Mouse (Mus musculus) thymus, adult 2 months (tissue): ENCODE results near the gene Ttc17. TPM values are rescaled to one million over a fixed set of nuclear protein-coding genes. Genes with fewer than 3 reads are reported as not detected.

ENCODE experiments used
- DNase-seq: peaks from one replicate; pipeline ENCODE4 v3.0.0; 2021
- H3K27ac ChIP-seq: fragments of 200-500 bp; 2 replicates; pipeline ENCODE4 v1.5.1; 2012; ENCODE audit warnings: low read length, control low read depth; ENCODE audit not compliant: control insufficient read depth, insufficient read depth
- H3K27me3 ChIP-seq: fragments of 200-500 bp; 2 replicates; pipeline ENCODE4 v1.6.1; 2012; ENCODE audit warnings: mild to moderate bottlenecking, low read length, moderate library complexity, mixed read lengths; ENCODE audit not compliant: control insufficient read depth, insufficient read depth
- H3K36me3 ChIP-seq: fragments of 200-500 bp; 2 replicates; pipeline ENCODE4 v1.6.1; 2012; ENCODE audit warnings: mild to moderate bottlenecking, low read length, moderate library complexity; ENCODE audit not compliant: control insufficient read depth, insufficient read depth
- H3K4me1 ChIP-seq: fragments of 200-500 bp; replicated peaks from 2 replicates; pipeline ENCODE4 v1.6.1; 2012; ENCODE audit warnings: low read length; ENCODE audit not compliant: control insufficient read depth, insufficient read depth
- H3K4me3 ChIP-seq: fragments of 200-500 bp; 2 replicates; pipeline ENCODE4 v1.5.1; 2012; ENCODE audit warnings: mild to moderate bottlenecking, low read length, control low read depth, moderate library complexity; ENCODE audit not compliant: control insufficient read depth, insufficient read depth
- CTCF ChIP-seq: fragments of 200-500 bp; IDR thresholded peaks from 2 replicates; pipeline ENCODE4 v1.5.1; 2012; ENCODE audit warnings: mild to moderate bottlenecking, control low read depth, low read length, moderate library complexity, borderline replicate concordance; ENCODE audit not compliant: control insufficient read depth, poor library complexity, insufficient read depth; ENCODE audit errors: extremely low read depth
- POLR2A ChIP-seq: fragments of 200-500 bp; IDR thresholded peaks from 2 replicates; pipeline ENCODE4 v1.6.1; 2012; ENCODE audit warnings: mild to moderate bottlenecking, low read length, control low read depth, moderate library complexity; ENCODE audit not compliant: control insufficient read depth, poor library complexity, insufficient read depth; ENCODE audit errors: extremely low read depth
- WGBS: fragments of 180-500 bp; shearing (Covaris S2); methylation state at CpG from one replicate; pipeline ENCODE4 v1.1.7; 2018; 5-methylcytosine and 5-hydroxymethylcytosine counted together
- polyA plus RNA-seq: library from polyadenylated mRNA; depleted of rRNA; stranded (reverse); fragments of >200 nt; gene quantifications from 2 replicates; pipeline ENCODE4 v1.2.3, GENCODE M21; 2012

The Ttc17 gene
- polyA plus RNA-seq, 1 experiment, result 23.4 TPM

- 43% methylated on average over 5 of the region's 5 CpGs for WGBS
- Histone ChIP-seq H3K27ac (no peak overlapping the region), H3K4me1 (no peaks in the 10 kb centered on the region), H3K27me3 (no peaks in the 10 kb centered on the region), H3K36me3 (no peaks in the 10 kb centered on the region), H3K4me3 (no peak overlapping the region)
- no peak for TF ChIP-seq CTCF
- TF ChIP-seq POLR2A, result no peak
- no peak for DNase-seq
Measured at GRCm38 (mm10) chr2:94288086-94288485, 118.4 kb downstream of the Ttc17 start.

DNA sequence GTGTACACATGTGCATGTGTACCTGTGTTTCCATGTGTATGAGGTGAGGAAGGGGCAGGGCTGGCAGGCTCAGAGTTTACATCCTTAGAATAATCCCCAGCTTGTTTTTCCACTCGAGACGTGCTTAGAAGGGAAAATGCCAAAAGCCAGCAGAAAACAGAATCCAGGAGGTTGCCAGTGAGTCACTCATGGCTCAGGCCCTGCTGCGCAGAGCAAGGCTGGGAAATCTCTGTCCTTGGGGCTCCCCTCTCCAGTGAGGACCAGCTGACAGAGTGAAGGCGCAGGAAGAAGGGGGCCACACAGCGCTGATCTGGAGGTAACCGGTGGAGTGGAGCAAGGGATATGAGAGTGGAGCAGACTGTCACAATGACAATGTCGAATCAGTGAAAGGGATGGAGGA is 119.1 kb downstream of the Ttc17 start:
- Histone ChIP-seq H3K4me3 (no peak overlapping the region), H3K27ac (no peak overlapping the region), H3K36me3 (no peaks in the 10 kb centered on the region), H3K4me1 (no peaks in the 10 kb centered on the region), H3K27me3 (no peaks in the 10 kb centered on the region)
- no peak for DNase-seq
- TF ChIP-seq POLR2A, result no peak
- TF ChIP-seq CTCF, result no peak
- 86% methylated on average over 7 of the region's 7 CpGs for WGBS

DNA sequence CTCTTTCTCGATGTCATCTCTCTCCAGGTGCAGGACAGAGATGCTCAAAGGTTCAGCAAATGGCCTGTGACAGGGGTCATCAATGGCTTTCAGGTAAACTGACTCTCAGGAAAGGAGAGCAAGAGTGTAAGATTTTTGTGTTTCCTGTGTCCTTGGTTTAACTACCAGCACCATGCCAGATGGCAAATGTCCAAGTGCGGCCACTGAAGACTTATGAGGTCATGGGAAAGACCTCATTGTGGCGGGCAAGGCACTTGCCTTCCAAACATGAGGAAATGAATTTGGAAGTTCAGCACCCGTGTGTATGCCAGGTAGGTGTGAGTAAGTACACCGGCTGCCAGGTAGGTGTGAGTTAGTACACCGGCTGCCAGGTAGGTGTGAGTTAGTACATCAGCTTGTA is 123.0 kb downstream of the Ttc17 start:
- Histone ChIP-seq H3K36me3 (no peaks in the 10 kb centered on the region), H3K4me3 (no peak overlapping the region), H3K27me3 (no peaks in the 10 kb centered on the region), H3K4me1 (no peaks in the 10 kb centered on the region), H3K27ac (no peak overlapping the region)
- 83% methylated on average over 6 of the region's 6 CpGs for WGBS
- TF ChIP-seq CTCF, result no peak
- TF ChIP-seq POLR2A, result no peak
- DNase-seq, result no peak

GRCm38 (mm10) chr2:94279596-94279995 is 126.9 kb downstream of the Ttc17 start:
- TF ChIP-seq POLR2A (no peak), CTCF (no peak)
- H3K27me3 ChIP-seq, result no peaks in the 10 kb centered on the region; the same call in 1 of the 2 replicates

DNA sequence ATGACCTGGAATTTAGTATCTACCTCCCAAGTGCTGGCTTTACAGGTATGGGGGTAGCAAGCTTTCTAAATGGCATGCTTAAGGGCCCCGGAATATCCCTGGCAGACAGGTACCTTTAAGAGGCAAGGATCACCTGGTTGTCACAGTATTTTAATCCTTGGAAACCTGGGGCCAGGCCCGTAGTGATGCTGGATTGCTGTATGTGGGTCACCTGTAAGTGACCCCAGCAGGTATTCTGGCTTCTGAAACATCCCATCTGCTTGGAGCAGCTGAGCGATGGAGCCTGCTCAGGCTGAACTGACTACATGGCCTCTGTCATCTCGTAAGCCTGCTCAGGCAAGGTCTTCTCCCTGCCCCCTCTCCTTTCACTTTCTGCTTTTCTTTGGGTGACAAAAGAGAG is 130.4 kb downstream of the Ttc17 start:
- 79% methylated on average over 4 of the region's 4 CpGs for WGBS
- no peak for DNase-seq
- TF ChIP-seq CTCF (no peak), POLR2A (no peak)
- Histone ChIP-seq H3K4me3 (no peak overlapping the region), H3K4me1 (peaks cover 8% of the 10 kb centered on the region), H3K27ac (no peak overlapping the region), H3K27me3 (peaks cover 5% of the 10 kb centered on the region; the same call in 1 of the 2 replicates), H3K36me3 (no peaks in the 10 kb centered on the region)

More at GRCm38 (mm10) chr2:94279596-94279995, 126.9 kb downstream of the Ttc17 start:
- Histone ChIP-seq H3K4me3 (no peak overlapping the region), H3K36me3 (no peaks in the 10 kb centered on the region), H3K27ac (no peak overlapping the region), H3K4me1 (no peaks in the 10 kb centered on the region)
- no peak for DNase-seq
- 83% methylated on average over 5 of the region's 5 CpGs for WGBS

DNA sequence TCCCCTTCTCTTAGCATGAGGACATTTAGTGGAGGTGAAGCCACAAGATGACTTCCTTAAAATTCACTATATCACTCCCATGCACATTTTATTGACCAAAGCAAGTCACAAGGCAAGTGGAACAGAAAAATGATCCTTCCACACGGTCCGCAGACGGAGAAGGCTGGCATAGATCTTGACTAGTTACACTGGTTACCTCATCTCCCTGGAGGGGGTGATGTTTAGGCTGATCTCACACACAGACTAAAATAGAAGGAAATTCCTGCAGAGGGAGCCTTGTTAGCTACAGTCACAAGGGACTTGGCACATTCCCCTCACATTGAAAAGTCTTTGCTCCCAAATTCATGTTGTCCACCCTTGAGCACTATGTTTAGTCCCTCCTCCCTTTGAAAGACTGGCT is 130.8 kb downstream of the Ttc17 start:
- H3K4me3 ChIP-seq, result no peak overlapping the region
- no peak for TF ChIP-seq CTCF
- TF ChIP-seq POLR2A, result no peak
- no peak for DNase-seq
- 90% methylated on average over 3 of the region's 3 CpGs for WGBS
- peaks cover 8% of the 10 kb centered on the region for H3K4me1 ChIP-seq
- H3K27me3 ChIP-seq, result peaks cover 5% of the 10 kb centered on the region; the same call in 1 of the 2 replicates
- H3K27ac ChIP-seq, result no peak overlapping the region
- H3K36me3 ChIP-seq, result no peaks in the 10 kb centered on the region
